Mouse (Mus musculus) megakaryocyte, embryonic 14.5 days (primary cell): ENCODE measurements around the gene Dgkd.

ENCODE experiments used
- FLI1 ChIP-seq: IDR thresholded peaks from 2 replicates; pipeline ENCODE4 v1.6.1; 2012; ENCODE audit warnings: low read length, inconsistent platforms, mixed read lengths
- GATA1 ChIP-seq: IDR thresholded peaks from 3 replicates; pipeline ENCODE4 v1.6.1; 2012; ENCODE audit warnings: mixed read lengths, low read length, inconsistent platforms, borderline replicate concordance

DNA sequence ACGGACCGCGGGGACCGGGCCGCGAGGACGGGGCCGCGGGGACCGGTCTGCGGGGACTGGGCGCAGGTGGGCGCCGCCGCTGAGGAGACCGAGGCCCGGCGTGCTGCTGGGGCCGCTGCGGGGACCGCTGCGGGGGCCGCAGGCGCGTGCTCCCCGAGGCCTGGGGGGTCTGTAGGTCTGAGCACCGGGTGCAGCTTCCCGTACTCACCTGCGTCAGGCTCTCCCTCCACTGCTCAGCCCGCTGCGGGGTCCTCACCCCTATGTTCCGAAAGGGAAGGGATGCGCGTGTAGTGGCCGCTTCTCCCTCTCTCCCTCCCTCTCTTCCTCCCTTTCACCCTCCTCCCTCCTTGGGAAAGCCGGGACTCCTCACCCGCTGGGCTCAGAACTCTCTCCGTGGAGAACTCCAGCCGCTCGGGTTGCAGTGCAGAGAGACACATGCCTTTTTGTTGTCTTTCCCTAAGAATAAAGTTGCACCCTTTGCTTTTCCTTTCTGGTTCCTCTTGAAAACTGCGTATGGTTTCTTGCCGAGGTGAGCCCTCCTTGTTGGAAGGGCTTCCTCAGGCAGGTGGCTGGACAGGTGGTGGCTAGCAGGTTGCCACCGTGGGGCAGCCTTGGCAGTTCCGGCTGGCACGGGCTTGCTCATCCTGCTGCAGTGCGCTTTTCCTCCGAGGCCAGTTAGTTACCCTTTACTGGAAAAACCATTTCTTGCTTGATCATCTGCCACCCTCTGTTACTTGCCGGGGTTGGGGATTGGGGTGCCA, 694 bp downstream of the Dgkd start:
- no peak for TF ChIP-seq GATA1
- TF ChIP-seq FLI1 = no peak
